Mouse (Mus musculus) hindbrain, embryonic 16.5 days (tissue): ENCODE measurements at regions not wholly inside any gene's neighbourhood (a gene's known extent, or its start where the extent isn't known, plus 50 kb on each side); places are given as distances from the start of the nearest gene placed in this dataset.

ENCODE experiments used
- ATAC-seq: fragments of 200-750 bp; cut with Nextera tagmentation; 2 replicates; pipeline ENCODE4 v1.8.0; 2017; ENCODE audit warnings: moderate TSS enrichment, moderate library complexity
- H3K27ac ChIP-seq: fragments of 300-500 bp; sonication (generic); 2 replicates; pipeline ENCODE4 v1.5.1; 2014; ENCODE audit warnings: low read depth, mild to moderate bottlenecking, control low read depth, low read length, moderate library complexity
- H3K27me3 ChIP-seq: fragments of 300-500 bp; sonication (generic); replicated peaks from 2 replicates; pipeline ENCODE4 v1.6.1; 2014; ENCODE audit warnings: low read length; ENCODE audit not compliant: control insufficient read depth, insufficient read depth
- H3K36me3 ChIP-seq: fragments of 300-500 bp; sonication (generic); 2 replicates; pipeline ENCODE4 v1.6.1; 2014; ENCODE audit warnings: mild to moderate bottlenecking, low read length, moderate library complexity, mixed read lengths; ENCODE audit not compliant: control insufficient read depth, insufficient read depth
- H3K4me1 ChIP-seq: fragments of 300-500 bp; sonication (generic); 2 replicates; pipeline ENCODE4 v1.6.1; 2014; ENCODE audit warnings: low read depth, low read length; ENCODE audit not compliant: control insufficient read depth, insufficient read depth
- H3K4me2 ChIP-seq: fragments of 300-500 bp; sonication (generic); 2 replicates; pipeline ENCODE4 v1.6.1; 2014; ENCODE audit warnings: mild to moderate bottlenecking, low read length, control low read depth, moderate library complexity
- H3K4me3 ChIP-seq: fragments of 300-500 bp; sonication (generic); 2 replicates; pipeline ENCODE4 v1.5.1; 2014; ENCODE audit warnings: mild to moderate bottlenecking, low read length, control low read depth, moderate library complexity
- H3K9ac ChIP-seq: fragments of 300-500 bp; sonication (generic); 2 replicates; pipeline ENCODE4 v1.6.1; 2014; ENCODE audit warnings: low read depth, mild to moderate bottlenecking, control low read depth, low read length, moderate library complexity
- H3K9me3 ChIP-seq: fragments of 300-500 bp; sonication (generic); 2 replicates; pipeline ENCODE4 v1.6.1; 2014; ENCODE audit warnings: mild to moderate bottlenecking, low read length, moderate library complexity; ENCODE audit not compliant: control insufficient read depth
- WGBS: fragments of 180-500 bp; shearing (Covaris S2); extraction: QIAGEN DNeasy Blood & Tissue Kit; methylation state at CpG from one replicate; pipeline ENCODE4 v1.1.7; 2014; 5-methylcytosine and 5-hydroxymethylcytosine counted together

GRCm38 (mm10) chr11:45466350-45466749 lies 385.5 kb upstream of the Clint1 start:
- Histone ChIP-seq H3K4me2 (no peak overlapping the region), H3K9me3 (no peaks in the 10 kb centered on the region), H3K4me3 (no peak overlapping the region), H3K9ac (no peak overlapping the region), H3K36me3 (no peaks in the 10 kb centered on the region), H3K27ac (no peak overlapping the region), H3K4me1 (no peaks in the 10 kb centered on the region; the same call in 1 of the 2 replicates), H3K27me3 (no peaks in the 10 kb centered on the region)
- WGBS: 39% methylated on average over 3 of the region's 3 CpGs
- ATAC-seq: no peak

GRCm38 (mm10) chr11:45472171-45472570 lies 379.7 kb upstream of the Clint1 start:
- 44% methylated on average over 5 of the region's 5 CpGs for WGBS
- H3K4me1 ChIP-seq: 0 out of 2 replicates have a peak, but pooled peaks cover 2% of the 10 kb centered on the region
- no peak overlapping the region for H3K4me3 ChIP-seq
- H3K4me2 ChIP-seq: no peak overlapping the region
- peak; percentile 90 for ATAC-seq
- no peak overlapping the region for H3K9ac ChIP-seq
- no peaks in the 10 kb centered on the region for H3K27me3 ChIP-seq
- H3K36me3 ChIP-seq: no peaks in the 10 kb centered on the region
- no peaks in the 10 kb centered on the region for H3K9me3 ChIP-seq
- H3K27ac ChIP-seq: peak overlapping the region; percentile 59; the same call in 1 of the 2 replicates

- no peaks in the 10 kb centered on the region for H3K9me3 ChIP-seq
- 0 out of 2 replicates have a peak, but pooled peaks cover 2% of the 10 kb centered on the region for H3K4me1 ChIP-seq
- ATAC-seq: no peak
- no peaks in the 10 kb centered on the region for H3K27me3 ChIP-seq
- H3K4me3 ChIP-seq: no peak overlapping the region
- H3K9ac ChIP-seq: no peak overlapping the region
- H3K4me2 ChIP-seq: no peak overlapping the region
- H3K36me3 ChIP-seq: no peaks in the 10 kb centered on the region
- WGBS: 40% methylated on average over 4 of the region's 4 CpGs
- H3K27ac ChIP-seq: no peak overlapping the region
Observed at GRCm38 (mm10) chr11:45476917-45477316, 374.9 kb upstream of the Clint1 start.

- no peaks in the 10 kb centered on the region for H3K27me3 ChIP-seq
- H3K9me3 ChIP-seq: no peaks in the 10 kb centered on the region
Observed at GRCm38 (mm10) chr11:45485950-45486349, 365.9 kb upstream of the Clint1 start.

GRCm38 (mm10) chr11:45491021-45491967 lies 360.6 kb upstream of the Clint1 start:
- Histone ChIP-seq H3K36me3 (no peaks in the 10 kb centered on the region), H3K4me3 (no peak overlapping the region), H3K4me2 (no peak overlapping the region), H3K9ac (no peak overlapping the region), H3K9me3 (no peaks in the 10 kb centered on the region), H3K27ac (no peak overlapping the region), H3K4me1 (no peaks in the 10 kb centered on the region), H3K27me3 (no peaks in the 10 kb centered on the region)
- ATAC-seq: peak; percentile 81
- 44% methylated on average over 20 of the region's 20 CpGs for WGBS

More at GRCm38 (mm10) chr11:45485950-45486349, 365.9 kb upstream of the Clint1 start:
- Histone ChIP-seq H3K4me3 (no peak overlapping the region), H3K36me3 (no peaks in the 10 kb centered on the region), H3K9ac (no peak overlapping the region), H3K4me2 (no peak overlapping the region), H3K4me1 (no peaks in the 10 kb centered on the region), H3K27ac (no peak overlapping the region)
- 91% methylated on average over 4 of the region's 4 CpGs for WGBS
- ATAC-seq: no peak

- H3K36me3 ChIP-seq: no peaks in the 10 kb centered on the region
- H3K4me1 ChIP-seq: no peaks in the 10 kb centered on the region
- 88% methylated on average over 1 of the region's 1 CpGs for WGBS
- H3K4me2 ChIP-seq: no peak overlapping the region
- no peak overlapping the region for H3K4me3 ChIP-seq
- no peaks in the 10 kb centered on the region for H3K27me3 ChIP-seq
- no peaks in the 10 kb centered on the region for H3K9me3 ChIP-seq
- no peak for ATAC-seq
- H3K9ac ChIP-seq: no peak overlapping the region
- no peak overlapping the region for H3K27ac ChIP-seq
Observed at GRCm38 (mm10) chr11:45495246-45495645, 356.6 kb upstream of the Clint1 start.

- no peak overlapping the region for H3K27ac ChIP-seq
Observed at GRCm38 (mm10) chr11:45508566-45508965, 343.3 kb upstream of the Clint1 start.

GRCm38 (mm10) chr11:45509278-45509677 lies 342.6 kb upstream of the Clint1 start:
- no peaks in the 10 kb centered on the region for H3K9me3 ChIP-seq
- no peak overlapping the region for H3K27ac ChIP-seq
- H3K4me2 ChIP-seq: no peak overlapping the region
- WGBS: 28% methylated on average over 2 of the region's 2 CpGs
- H3K4me3 ChIP-seq: no peak overlapping the region
- no peaks in the 10 kb centered on the region for H3K36me3 ChIP-seq
- no peak overlapping the region for H3K9ac ChIP-seq
- ATAC-seq: no peak
- H3K27me3 ChIP-seq: no peaks in the 10 kb centered on the region
- no peaks in the 10 kb centered on the region for H3K4me1 ChIP-seq

More at GRCm38 (mm10) chr11:45508566-45508965, 343.3 kb upstream of the Clint1 start:
- H3K9me3 ChIP-seq: no peaks in the 10 kb centered on the region
- H3K4me1 ChIP-seq: no peaks in the 10 kb centered on the region
- no peak overlapping the region for H3K4me2 ChIP-seq
- no peak overlapping the region for H3K4me3 ChIP-seq
- no peaks in the 10 kb centered on the region for H3K36me3 ChIP-seq
- WGBS: 30% methylated on average over 4 of the region's 4 CpGs
- H3K9ac ChIP-seq: no peak overlapping the region
- no peaks in the 10 kb centered on the region for H3K27me3 ChIP-seq
- peak; percentile 37; the same call in 1 of the 2 replicates for ATAC-seq

- H3K27ac ChIP-seq: peak overlapping the region; percentile 52
- no peaks in the 10 kb centered on the region for H3K36me3 ChIP-seq
- H3K9me3 ChIP-seq: no peaks in the 10 kb centered on the region
- no peak overlapping the region for H3K4me2 ChIP-seq
- H3K4me3 ChIP-seq: no peak overlapping the region
- ATAC-seq: peak; percentile 80
- H3K27me3 ChIP-seq: no peaks in the 10 kb centered on the region
- 62% methylated on average over 10 of the region's 10 CpGs for WGBS
- H3K9ac ChIP-seq: no peak overlapping the region
- no peaks in the 10 kb centered on the region for H3K4me1 ChIP-seq
Observed at GRCm38 (mm10) chr11:45514415-45515271, 337.2 kb upstream of the Clint1 start.
